Mouse (Mus musculus) cerebellum, adult 11 months (tissue): Measurements from ENCODE around the gene Vmn1r163.
"Not testable (repeated sequence)": the region's sequence is repeated elsewhere in the genome, so short reads cannot be mapped to it uniquely, and the experiment has no call there.

Source experiments
- DNase-seq: peaks from one replicate; pipeline ENCODE4 v3.0.0; 2022

The Vmn1r163 gene

DNA sequence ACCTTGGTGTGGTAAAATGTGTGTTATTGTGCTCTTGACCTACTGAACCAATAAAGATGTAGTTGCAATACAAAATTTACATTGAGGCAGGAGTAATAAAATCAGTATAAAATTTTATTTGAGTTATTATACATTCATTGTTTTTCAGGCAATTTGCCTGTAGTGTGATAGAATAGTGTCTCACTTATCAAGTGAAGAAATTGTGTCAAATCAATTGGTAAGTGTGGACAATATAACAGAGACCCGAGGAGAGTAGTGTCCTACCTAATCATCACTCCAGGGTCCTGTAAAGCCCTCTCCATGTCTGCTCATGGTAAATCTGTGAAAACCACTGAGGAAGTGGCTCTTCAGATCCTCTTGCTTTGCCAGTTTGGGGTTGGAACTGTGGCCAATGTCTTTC lies at the start of gene Vmn1r163:
TSS of gene Vmn1r163 (plus strand) at position 301 of the 400 bp plus-strand sequence.
- not testable (repeated sequence) for DNase-seq

DNA sequence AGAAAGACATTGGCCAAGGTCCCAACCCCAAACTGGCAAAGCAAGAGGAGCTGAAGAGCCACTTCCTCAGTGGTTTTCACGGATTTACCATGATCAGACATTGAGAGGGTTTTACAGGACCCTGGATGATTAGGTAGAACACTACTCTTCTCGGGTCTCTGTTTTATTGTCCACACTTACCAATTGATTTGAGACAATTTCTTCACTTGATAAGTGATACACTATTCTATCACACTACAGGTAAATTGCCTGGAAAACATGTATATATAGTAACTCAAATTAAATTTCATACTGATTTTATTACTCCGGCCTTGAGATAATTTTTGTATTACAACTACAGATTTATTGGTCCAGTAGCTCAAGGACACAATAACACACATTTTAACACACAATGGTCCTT lies 35.5 kb upstream of the Vmn1r163 start, which contains the start of gene Gm4216:
TSS of gene Gm4216 (minus strand) at position 101 of the 400 bp plus-strand sequence.
- not testable (repeated sequence) for DNase-seq

DNA sequence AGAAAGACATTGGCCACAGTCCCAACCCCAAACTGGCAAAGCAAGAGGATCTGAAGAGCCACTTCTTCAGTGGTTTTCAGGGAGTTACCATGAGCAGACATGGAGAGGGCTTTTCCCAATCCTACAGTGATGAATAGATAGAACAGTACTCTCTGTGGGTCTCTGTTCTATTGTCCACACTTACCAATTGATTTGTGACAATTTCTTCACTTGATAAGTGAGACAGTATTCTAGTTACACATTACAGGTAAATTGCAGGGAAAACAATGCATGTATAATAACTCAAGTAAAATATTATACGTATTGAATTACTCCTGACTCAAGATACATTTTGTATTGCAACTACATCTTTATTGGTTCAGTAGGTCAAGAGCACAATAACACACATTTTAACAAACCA lies 12.0 kb downstream of the Vmn1r163 start, which contains the start of gene Gm8720:
TSS of gene Gm8720 (minus strand) at position 101 of the 400 bp plus-strand sequence.
- DNase-seq, result not testable (repeated sequence)
